Mouse (Mus musculus) cerebellum, adult 2 months (tissue): ENCODE results near the gene Pld1.

ENCODE experiments used
- CTCF ChIP-seq: fragments of 200-500 bp; IDR thresholded peaks from 2 replicates; pipeline ENCODE4 v1.5.1; 2011; ENCODE audit warnings: low read depth, mild to moderate bottlenecking, control low read depth, low read length, moderate library complexity, borderline replicate concordance; ENCODE audit not compliant: insufficient read depth
- POLR2A ChIP-seq: fragments of 200-500 bp; IDR thresholded peaks from 2 replicates; pipeline ENCODE4 v1.6.1; 2011; ENCODE audit warnings: low read length, control low read depth, borderline replicate concordance; ENCODE audit not compliant: insufficient read depth

DNA sequence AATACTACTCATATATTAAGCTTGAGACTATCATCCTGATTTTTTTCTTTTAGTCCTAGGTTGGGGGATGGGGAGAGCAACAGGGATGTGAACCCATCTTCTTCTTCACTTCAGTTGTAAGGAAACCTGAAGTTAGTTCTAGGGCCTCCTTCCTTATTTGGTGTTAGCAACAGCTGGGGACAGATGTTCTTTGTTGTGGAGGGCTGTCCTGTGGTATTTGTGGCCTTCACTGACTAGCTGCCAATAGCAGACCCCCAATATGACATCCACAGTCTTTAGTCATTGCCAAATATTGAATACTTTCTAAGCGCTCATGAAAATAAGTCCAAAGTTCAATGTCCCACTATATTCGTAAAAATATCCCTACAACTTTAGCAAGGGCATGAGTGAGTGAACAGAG, 111.0 kb downstream of the Pld1 start:
- TF ChIP-seq POLR2A (no peak), CTCF (no peak)
